Mouse (Mus musculus) testis, adult 2 months (tissue): Measurements from ENCODE around the gene Plpp4.

Experiments
- CTCF ChIP-seq: fragments of 200-500 bp; IDR thresholded peaks from 2 replicates; pipeline ENCODE4 v1.5.1; 2012; ENCODE audit warnings: low read depth, mild to moderate bottlenecking, inconsistent platforms, low read length, moderate library complexity; ENCODE audit not compliant: control insufficient read depth, insufficient read depth, insufficient replicate concordance
- POLR2A ChIP-seq: fragments of 200-500 bp; IDR thresholded peaks from 2 replicates; pipeline ENCODE4 v1.6.1; 2012; ENCODE audit warnings: low read depth, mild to moderate bottlenecking, inconsistent platforms, low read length, moderate library complexity; ENCODE audit not compliant: control insufficient read depth

GRCm38 (mm10) chr7:129250981-129251380 is 5.8 kb upstream of the Plpp4 start:
- TF ChIP-seq CTCF (no peak), POLR2A (no peak)
